Mouse (Mus musculus): Measurements from ENCODE around the gene Wasl.

DNA sequence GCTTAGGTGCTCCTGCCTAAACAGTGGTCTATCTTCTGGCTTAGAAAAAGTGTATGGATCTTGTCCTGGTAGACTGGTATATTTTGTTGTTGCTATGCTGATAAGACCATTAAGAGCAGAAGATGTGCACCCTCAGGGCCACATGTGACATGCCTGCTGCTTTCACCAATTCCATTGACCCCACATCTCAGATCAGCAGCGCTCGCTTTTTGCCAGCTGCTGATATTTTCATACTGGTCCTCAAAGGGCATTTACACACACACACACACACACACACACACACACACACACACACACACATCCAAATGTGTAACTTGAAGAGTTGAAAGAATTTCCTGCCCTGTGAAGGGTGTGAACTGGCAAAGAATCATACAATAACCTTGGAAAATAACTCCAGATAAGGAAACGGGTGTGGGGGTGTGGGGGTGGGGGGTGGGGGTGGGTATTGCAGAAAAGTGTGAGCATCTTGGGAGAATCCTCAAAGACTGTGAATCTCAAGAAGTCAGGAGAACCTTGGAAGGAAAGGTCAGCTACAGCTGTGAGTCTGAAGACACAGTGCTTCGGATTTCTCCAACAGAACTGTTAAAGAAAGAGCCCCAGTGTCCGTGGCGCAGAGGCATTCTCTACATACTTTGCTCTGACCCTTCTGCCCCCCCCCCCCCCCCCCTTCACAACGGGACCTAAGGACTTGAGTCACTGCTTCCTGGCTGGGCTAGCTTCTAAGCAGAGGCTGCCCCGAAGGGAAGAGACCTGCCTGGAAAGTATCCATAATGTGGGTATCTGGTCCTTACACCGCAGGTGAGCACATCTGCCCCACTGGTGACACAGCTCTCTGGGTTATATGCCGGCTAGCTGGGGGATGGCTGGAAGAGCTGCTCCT, 79.1 kb downstream of the Wasl start:
- TF ChIP-seq TCF12 (IDR thresholded peaks at IDR 0.05; ENCODE audit: insufficient read depth, poor library complexity, severe bottlenecking) (no peak), USF1 (IDR thresholded peaks at IDR 0.05; ENCODE audit: low read depth) (no peak), MYOG (IDR thresholded peaks at IDR 0.05; ENCODE audit: control insufficient read depth in 1 of 3, insufficient read depth in 1 of 3, insufficient read length in 2 of 3, low read depth in 2 of 3) (no peak), POLR2A (IDR thresholded peaks at IDR 0.05; ENCODE audit: insufficient read length, low read depth) (no peak), E2F4 (IDR thresholded peaks at IDR 0.05; ENCODE audit: insufficient read depth) (no peak), MAX (IDR thresholded peaks at IDR 0.05; ENCODE audit: low read depth) (no peak)
